In genomic region chr2:105612706-105613105, GRCm38 (mm10) we compare ENCODE assay signal across 14 mouse cellular contexts. TPM values are rescaled to one million over a fixed set of nuclear protein-coding genes. Genes with fewer than 3 reads are reported as not detected.
A peak's percentile ranks its signal among the peaks of the same experiment; 100 is the strongest.
DNase-seq lines count a peak whose midpoint lies in the region; ATAC-seq and TF ChIP-seq lines count a peak whose summit lies in the region.
"Had no signal": no experiment of that assay in that cellular context is flagged by ENCODE, and none has a peak within 500 bp of the region (broad histone marks: within the 10 kb centered on the region; RNA-seq: fewer than 3 reads in every experiment).

No protein-coding gene starts in this region.

- H3K4me2 ChIP-seq in kidney, embryonic 14.5 days (replicated peaks; ENCODE audit: low read depth, low read length): peak overlapping the region; percentile 24; the same call in 1 of the 2 replicates
- no peak overlapping the region for H3K4me2 ChIP-seq in embryonic facial prominence, embryonic 11.5 days (ENCODE audit: low read depth, low read length)
- peak overlapping the region; percentile 29 for H3K4me2 ChIP-seq in forebrain, embryonic 14.5 days (ENCODE audit: low read length)
- H3K4me2 ChIP-seq in limb, embryonic 14.5 days (replicated peaks; ENCODE audit: low read depth, low read length, severe bottlenecking): 0 out of 2 replicates have a peak overlapping the region, but pooled peaks have one; percentile 31

- no peaks in the 10 kb centered on the region for H3K36me3 ChIP-seq in kidney, embryonic 14.5 days (ENCODE audit: control insufficient read depth, insufficient read depth, low read length)
- H3K36me3 ChIP-seq in embryonic facial prominence, embryonic 11.5 days (replicated peaks; ENCODE audit: control insufficient read depth, insufficient read depth, low read depth, low read length): no peaks in the 10 kb centered on the region
- H3K36me3 ChIP-seq in forebrain, embryonic 14.5 days (ENCODE audit: control insufficient read depth, insufficient read depth, low read length): no peaks in the 10 kb centered on the region
- no peaks in the 10 kb centered on the region for H3K36me3 ChIP-seq in limb, embryonic 14.5 days (ENCODE audit: control insufficient read depth, insufficient read depth, low read length)
- H3K36me3 ChIP-seq: embryonic facial prominence, embryonic 15.5 days had no signal

- no peaks in the 10 kb centered on the region for H3K9me3 ChIP-seq in kidney, embryonic 14.5 days (ENCODE audit: control insufficient read depth, low read length)
- H3K9me3 ChIP-seq in embryonic facial prominence, embryonic 11.5 days (replicated peaks; ENCODE audit: control insufficient read depth, low read length): no peaks in the 10 kb centered on the region
- H3K9me3 ChIP-seq in forebrain, embryonic 14.5 days (replicated peaks; ENCODE audit: control insufficient read depth, low read length): no peaks in the 10 kb centered on the region
- no peaks in the 10 kb centered on the region for H3K9me3 ChIP-seq in limb, embryonic 14.5 days (ENCODE audit: control insufficient read depth, low read length)
- H3K9me3 ChIP-seq: embryonic facial prominence, embryonic 15.5 days; megakaryocyte, embryonic 14.5 days had no signal

- H3K27ac ChIP-seq in kidney, embryonic 14.5 days (ENCODE audit: low read depth, low read length): no peak overlapping the region
- no peak overlapping the region for H3K27ac ChIP-seq in embryonic facial prominence, embryonic 11.5 days (replicated peaks; ENCODE audit: low read depth, low read length)
- H3K27ac ChIP-seq in forebrain, embryonic 14.5 days (ENCODE audit: low read depth, low read length): no peak overlapping the region
- H3K27ac ChIP-seq in limb, embryonic 14.5 days (replicated peaks; ENCODE audit: low read depth, low read length): no peak overlapping the region
- H3K27ac ChIP-seq: embryonic facial prominence, embryonic 15.5 days had no signal

- TF ChIP-seq POLR2A in limb, embryonic 14.5 days (IDR thresholded peaks at IDR 0.05; ENCODE audit: borderline replicate concordance, extremely low read depth, insufficient read depth, insufficient read length): no peak

- H3K27me3 ChIP-seq in kidney, embryonic 14.5 days (ENCODE audit: control insufficient read depth, insufficient read depth, low read length): peaks cover 16% of the 10 kb centered on the region
- no peaks in the 10 kb centered on the region for H3K27me3 ChIP-seq in embryonic facial prominence, embryonic 11.5 days (ENCODE audit: control insufficient read depth, insufficient read depth, low read length)
- no peaks in the 10 kb centered on the region; the same call in 1 of the 2 replicates for H3K27me3 ChIP-seq in forebrain, embryonic 14.5 days (replicated peaks; ENCODE audit: control insufficient read depth, insufficient read depth, low read length)
- H3K27me3 ChIP-seq in limb, embryonic 14.5 days (ENCODE audit: control insufficient read depth, insufficient read depth, low read length): no peaks in the 10 kb centered on the region
- H3K27me3 ChIP-seq: embryonic facial prominence, embryonic 15.5 days had no signal

- WGBS in kidney, embryonic 14.5 days: 33% methylated on average over 7 of the region's 7 CpGs
- WGBS in embryonic facial prominence, embryonic 11.5 days: 32% methylated on average over 7 of the region's 7 CpGs
- 19% methylated on average over 7 of the region's 7 CpGs for WGBS in forebrain, embryonic 14.5 days
- 37% methylated on average over 7 of the region's 7 CpGs for WGBS in limb, embryonic 14.5 days

- ATAC-seq in kidney, embryonic 14.5 days (ENCODE audit: low FRiP score, low TSS enrichment): no peak
- ATAC-seq in embryonic facial prominence, embryonic 11.5 days (replicated peaks; ENCODE audit: insufficient number of reproducible peaks, low FRiP score, low TSS enrichment, low read depth): no peak
- no peak for ATAC-seq in forebrain, embryonic 14.5 days
- ATAC-seq in limb, embryonic 14.5 days (ENCODE audit: low FRiP score, low read depth): no peak
- ATAC-seq in frontal cortex, adult (ENCODE audit: low TSS enrichment): no peak

- DNase-seq in kidney, postnatal 25 days: no peak
- peak; percentile 12 for DNase-seq in embryonic facial prominence, embryonic 11.5 days (ENCODE audit: low spot score)
- peak; percentile 16 for DNase-seq in forebrain, embryonic 14.5 days (ENCODE audit: low spot score)
- DNase-seq in limb, embryonic 14.5 days (ENCODE audit: low spot score): no peak
- no peak for DNase-seq in urinary bladder, adult 18-20 months (ENCODE audit: low spot score in 2 of 2)
- DNase-seq in thymus, postnatal 0 days (ENCODE audit: low spot score): no peak
- DNase-seq: gastrocnemius, postnatal 10 days; kidney, postnatal 14 days; right cerebral cortex, postnatal 25 days; thymus, postnatal 25 days had no signal

- no peak overlapping the region for H3K4me3 ChIP-seq in kidney, embryonic 14.5 days (ENCODE audit: low read length)
- no peak overlapping the region for H3K4me3 ChIP-seq in embryonic facial prominence, embryonic 11.5 days (ENCODE audit: low read depth, low read length)
- H3K4me3 ChIP-seq in forebrain, embryonic 14.5 days (ENCODE audit: low read depth, low read length): no peak overlapping the region
- no peak overlapping the region for H3K4me3 ChIP-seq in limb, embryonic 14.5 days (replicated peaks; ENCODE audit: low read length)
- H3K4me3 ChIP-seq: embryonic facial prominence, embryonic 15.5 days; megakaryocyte, embryonic 14.5 days had no signal

- no peaks in the 10 kb centered on the region; the same call in 1 of the 2 replicates for H3K4me1 ChIP-seq in kidney, embryonic 14.5 days (ENCODE audit: control insufficient read depth, insufficient read depth, low read length)
- no peaks in the 10 kb centered on the region; the same call in 1 of the 2 replicates for H3K4me1 ChIP-seq in embryonic facial prominence, embryonic 11.5 days (ENCODE audit: control insufficient read depth, insufficient read depth, low read length)
- peaks cover 20% of the 10 kb centered on the region for H3K4me1 ChIP-seq in forebrain, embryonic 14.5 days (ENCODE audit: control insufficient read depth, insufficient read depth, low read length)
- peaks cover 9% of the 10 kb centered on the region for H3K4me1 ChIP-seq in limb, embryonic 14.5 days (ENCODE audit: control insufficient read depth, insufficient read depth, low read length)
- H3K4me1 ChIP-seq: megakaryocyte, embryonic 14.5 days had no signal

- H3K9ac ChIP-seq in kidney, embryonic 14.5 days (ENCODE audit: low read depth, low read length): no peak overlapping the region
- H3K9ac ChIP-seq in embryonic facial prominence, embryonic 11.5 days (replicated peaks; ENCODE audit: low read length): no peak overlapping the region
- no peak overlapping the region for H3K9ac ChIP-seq in forebrain, embryonic 14.5 days (ENCODE audit: low read length)
- H3K9ac ChIP-seq in limb, embryonic 14.5 days (ENCODE audit: low read depth, low read length, severe bottlenecking): no peak overlapping the region
- H3K9ac ChIP-seq: embryonic facial prominence, embryonic 15.5 days had no signal

RNA-seq across cellular contexts. Expression of gene Pax6, which starts 56.0 kb away (rescaled TPM):
- polyA plus RNA-seq in kidney, embryonic 14.5 days (2014; fragmentation: Nextera tagmentation; extraction: Ambion mirVana): 0.12 and 0.46 TPM in 2 replicates
- 13.9 and 26.6 TPM in 2 replicates for polyA plus RNA-seq in embryonic facial prominence, embryonic 11.5 days (2014; fragmentation: Nextera tagmentation; extraction: Ambion mirVana)
- polyA plus RNA-seq in forebrain, embryonic 14.5 days (2014; fragmentation: Nextera tagmentation; extraction: Ambion mirVana): 44.5 and 51.8 TPM in 2 replicates
- 0.36 and 0.44 TPM in 2 replicates for polyA plus RNA-seq in limb, embryonic 14.5 days (2012; rRNA removed)
- polyA plus RNA-seq in limb, embryonic 14.5 days (2014; fragmentation: Nextera tagmentation; extraction: Ambion mirVana): 0.23 and 0.48 TPM in 2 replicates
- polyA plus RNA-seq in thymus, postnatal 0 days (2015; fragmentation: Nextera tagmentation; extraction: Ambion mirVana): 0.09 TPM in 1 of 2 replicates, not detected in the other

Comparison
In these comparisons a context has a peak if more than half of its experiments do, and no peak if none do; other contexts are left out.
1. DNase-seq: peak in embryonic facial prominence, embryonic 11.5 days (single experiment) and forebrain, embryonic 14.5 days (single experiment); none in kidney, postnatal 25 days (0 of 2), limb, embryonic 14.5 days (single experiment), urinary bladder, adult 18-20 months (0 of 2) and thymus, postnatal 0 days (single experiment).
2. RNA of gene Pax6, which starts 56.0 kb away (polyA plus RNA-seq): 44.5 to 51.8 TPM in forebrain, embryonic 14.5 days and 13.9 to 26.6 TPM in embryonic facial prominence, embryonic 11.5 days; 0.23 to 0.48 TPM in limb, embryonic 14.5 days, 0.12 to 0.46 TPM in kidney, embryonic 14.5 days and 0.09 TPM in thymus, postnatal 0 days; every median in the first group is over 10 times any median in the second.